Mouse (Mus musculus): ENCODE results near the gene Rarb.

- TF ChIP-seq CTCF (IDR thresholded peaks at IDR 0.05): no peak
- TF ChIP-seq EP300 (IDR thresholded peaks at IDR 0.05): no peak
These were observed 335.1 kb downstream of the Rarb start for GRCm38 (mm10) chr14:16483656-16484380.
